Mouse (Mus musculus) adrenal gland, postnatal 36 days (tissue): ENCODE data around the gene Gm37419. TPM values are rescaled to one million over a fixed set of nuclear protein-coding genes. Genes with fewer than 3 reads are reported as not detected.

ENCODE experiments used
- DNase-seq, 2 experiments: peaks; one replicate each; pipeline ENCODE4 v3.0.0; 2021; ENCODE audit warnings: mixed read lengths in 1 of 2
- total RNA-seq, 2 experiments: library from RNA; stranded (reverse); gene quantifications; 2 replicates each; pipeline ENCODE4 v1.2.3; 2021

Gm37419 gene
- total RNA-seq, 2 experiments from 2014 or later: not detected

DNA sequence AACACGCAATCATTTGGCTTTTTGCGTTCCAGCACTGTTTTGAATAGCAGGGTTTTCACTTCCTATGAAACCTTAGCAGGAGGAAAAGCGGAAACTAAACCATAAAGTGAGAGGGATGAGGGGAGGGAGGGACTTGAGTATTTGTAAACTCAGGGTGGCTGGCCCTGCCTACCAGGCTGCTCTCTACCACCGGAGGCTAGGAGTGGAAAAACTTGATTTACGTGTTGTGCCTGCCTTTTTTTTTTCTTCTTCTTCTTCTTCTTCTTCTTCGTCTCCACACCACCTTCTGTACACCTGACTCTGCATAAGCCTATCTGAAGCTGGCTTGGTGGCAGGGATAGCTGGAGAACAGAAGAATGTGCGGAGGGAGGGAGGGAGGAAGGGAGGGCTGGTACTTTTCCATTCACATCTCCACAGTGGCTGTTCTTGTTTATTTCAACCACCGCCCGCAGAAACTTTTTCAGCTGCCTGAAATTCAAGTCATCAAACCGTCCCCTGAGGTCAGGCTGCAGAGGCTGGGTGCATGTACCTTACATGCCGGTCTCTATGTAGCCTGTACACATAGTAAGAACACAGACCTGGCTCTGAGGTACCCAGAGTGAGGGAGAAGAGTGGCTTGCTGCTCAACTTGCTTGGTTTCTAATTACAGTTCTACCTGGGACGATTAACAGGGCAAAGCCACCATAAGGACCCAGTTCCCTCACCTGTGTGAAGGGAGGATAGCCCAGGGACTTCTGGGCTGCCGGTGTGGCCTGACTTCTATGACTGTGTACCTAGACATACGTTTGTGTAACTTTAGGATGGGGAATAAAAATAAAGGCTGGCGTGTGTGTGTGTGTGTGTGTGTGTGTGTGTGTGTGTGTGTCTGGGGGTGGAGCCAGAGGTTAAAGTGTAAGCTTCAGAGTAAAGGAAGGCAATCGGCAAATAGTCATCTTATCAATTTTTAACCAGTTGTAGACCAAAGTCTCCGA is 5.4 kb downstream of the Gm37419 start:
- peak in 1 of 2 experiments; percentile 54 for DNase-seq

DNA sequence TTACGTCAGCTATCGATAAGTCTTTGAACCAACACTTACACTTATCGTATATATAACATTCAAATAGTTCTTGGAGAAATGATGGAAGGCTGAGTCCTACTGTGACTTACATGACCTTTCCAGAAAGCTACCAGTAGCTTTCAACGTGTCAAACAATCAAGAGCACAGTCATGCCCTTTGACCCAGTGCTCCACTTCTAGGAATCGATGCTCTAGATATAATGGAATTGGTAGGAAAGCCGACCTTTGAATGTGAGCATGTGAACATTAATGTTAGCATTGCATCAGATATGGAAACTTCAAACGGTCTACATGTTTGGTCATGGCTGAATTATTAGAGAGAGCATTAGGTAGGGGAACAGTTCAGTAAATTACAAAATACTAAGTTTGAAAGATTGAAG is 8.1 kb downstream of the Gm37419 start:
- no peak for DNase-seq

DNA sequence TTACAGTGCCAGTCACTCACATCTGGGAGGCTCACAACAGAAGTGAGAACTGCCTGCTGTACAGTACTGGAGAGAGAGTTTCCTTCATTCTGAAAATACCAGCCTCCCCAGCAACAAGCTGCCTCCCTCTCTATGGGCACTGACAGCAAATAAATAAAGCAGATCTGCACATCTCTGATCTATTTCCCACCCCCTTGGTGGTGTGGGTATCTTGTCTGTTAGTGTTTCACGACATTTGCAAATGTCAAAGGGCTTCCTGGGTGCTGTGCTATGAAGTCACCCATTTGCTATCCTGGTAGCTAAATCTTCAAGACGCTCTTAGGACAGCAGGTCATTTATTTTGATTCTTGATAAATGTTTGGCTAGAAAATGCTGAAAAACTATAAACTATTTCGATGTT is 8.9 kb downstream of the Gm37419 start:
- no peak for DNase-seq

DNA sequence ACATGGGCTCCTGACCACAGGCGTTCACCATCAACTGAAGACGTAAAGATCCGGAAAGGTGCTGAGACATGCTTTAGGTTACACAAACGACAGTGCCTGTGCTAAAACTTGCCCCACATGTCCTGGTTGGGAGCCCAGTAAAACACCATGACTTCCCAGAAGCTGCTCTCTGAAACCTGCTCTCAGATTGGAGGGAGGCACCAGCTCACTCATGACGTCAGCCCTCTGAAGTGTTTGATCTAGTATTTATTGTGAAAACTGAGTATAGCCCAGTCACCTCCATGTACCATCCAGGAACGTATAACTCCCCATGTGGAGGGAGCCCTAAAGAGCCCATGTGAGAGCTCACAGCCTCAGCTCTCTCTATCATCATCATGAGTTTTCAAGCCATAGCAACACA is 9.6 kb downstream of the Gm37419 start:
- no peak for DNase-seq

DNA sequence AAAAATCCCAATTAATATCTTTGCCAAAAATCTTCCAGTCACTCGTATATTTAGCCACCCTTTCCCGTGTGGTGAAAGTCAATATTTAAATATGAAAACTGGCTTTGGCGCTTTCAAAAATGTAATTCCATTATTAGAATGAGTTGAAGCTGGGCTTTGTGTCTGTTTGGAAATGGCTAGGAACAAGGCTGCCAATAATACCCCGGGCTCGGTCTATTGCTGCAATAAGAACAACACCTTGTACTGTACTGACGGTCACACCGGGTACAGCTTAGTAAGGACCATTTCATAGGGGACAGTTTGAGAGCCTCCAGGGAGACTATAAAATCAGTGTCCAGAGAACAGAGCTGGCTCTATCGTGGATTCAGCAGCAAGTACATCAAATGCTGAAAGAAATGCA is 17.6 kb downstream of the Gm37419 start:
- no peak for DNase-seq

DNA sequence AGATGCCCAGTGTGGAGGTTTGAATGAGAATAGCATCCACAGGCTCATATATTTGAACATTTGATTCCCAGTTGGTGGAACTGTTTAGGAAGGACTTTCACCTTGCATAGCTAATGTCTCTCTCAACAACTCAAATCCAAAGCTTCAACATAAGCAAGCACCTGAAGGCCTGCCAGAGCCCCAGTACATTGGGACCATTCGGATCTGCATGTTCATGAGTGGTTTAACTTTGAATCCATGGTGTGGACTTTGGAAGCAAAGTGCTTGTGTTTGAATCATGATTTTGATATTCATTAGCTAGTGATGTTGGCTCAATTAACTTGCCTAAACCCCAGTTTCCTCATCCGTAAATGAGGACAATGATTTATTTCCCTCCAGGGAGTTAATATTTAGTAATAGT is 21.6 kb downstream of the Gm37419 start:
- no peak for DNase-seq

DNA sequence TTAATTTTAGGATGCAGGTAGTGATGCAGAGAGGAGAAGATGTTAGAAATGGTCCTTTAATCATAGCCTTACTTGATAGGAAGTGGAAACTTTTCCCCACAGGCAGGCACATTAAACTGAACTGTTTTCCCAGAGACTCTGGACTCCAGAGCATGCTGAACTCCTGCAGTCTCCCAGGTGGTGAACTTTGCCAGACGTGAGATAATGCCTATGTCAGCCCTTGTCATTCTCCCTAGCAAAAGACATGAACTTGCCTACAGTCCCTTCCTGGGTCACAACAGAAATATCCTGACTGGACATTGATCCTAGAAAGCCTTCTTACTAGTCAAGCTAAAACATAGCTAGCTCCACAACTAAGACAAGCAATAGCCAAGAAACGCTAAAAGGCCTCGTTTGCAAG is 23.0 kb downstream of the Gm37419 start:
- DNase-seq: no peak

DNA sequence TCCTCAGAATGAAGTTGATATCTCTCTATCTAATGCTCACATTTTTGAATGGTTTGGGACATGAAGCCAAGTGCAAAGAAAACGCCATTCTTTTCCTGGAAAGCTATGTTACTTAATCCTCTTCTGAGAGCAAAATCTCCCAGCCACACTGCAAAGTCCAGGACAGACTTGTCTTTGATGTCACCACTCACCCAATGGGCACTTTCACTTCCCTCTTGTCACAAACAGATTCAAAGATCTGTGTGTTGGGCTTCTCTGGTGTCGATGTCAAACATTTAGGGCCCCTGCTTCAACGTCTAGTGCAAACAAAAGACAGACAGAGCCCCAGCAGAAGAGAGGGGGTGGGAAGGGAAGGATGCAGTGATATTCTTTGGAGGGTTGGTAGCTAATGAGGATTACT is 23.8 kb downstream of the Gm37419 start:
- no peak for DNase-seq

DNA sequence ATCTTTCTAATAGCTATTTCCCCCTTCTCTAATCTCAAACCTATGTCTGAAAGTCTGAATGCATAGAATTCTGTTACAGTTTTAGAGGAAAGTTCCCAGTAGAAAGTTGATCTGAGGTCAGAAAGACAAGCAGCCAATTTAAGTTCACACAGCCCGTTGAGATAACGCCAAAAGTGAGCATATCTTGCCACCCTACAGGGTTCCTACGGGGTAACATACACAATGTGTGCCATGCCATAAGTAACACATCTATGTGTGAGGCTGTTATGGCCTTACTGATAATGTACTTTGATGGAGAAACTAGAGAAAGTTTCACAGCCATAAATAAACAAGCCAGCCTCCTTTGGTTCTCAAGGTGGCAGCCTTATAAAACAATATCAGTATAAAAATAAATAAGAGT is 26.1 kb downstream of the Gm37419 start:
- no peak for DNase-seq

DNA sequence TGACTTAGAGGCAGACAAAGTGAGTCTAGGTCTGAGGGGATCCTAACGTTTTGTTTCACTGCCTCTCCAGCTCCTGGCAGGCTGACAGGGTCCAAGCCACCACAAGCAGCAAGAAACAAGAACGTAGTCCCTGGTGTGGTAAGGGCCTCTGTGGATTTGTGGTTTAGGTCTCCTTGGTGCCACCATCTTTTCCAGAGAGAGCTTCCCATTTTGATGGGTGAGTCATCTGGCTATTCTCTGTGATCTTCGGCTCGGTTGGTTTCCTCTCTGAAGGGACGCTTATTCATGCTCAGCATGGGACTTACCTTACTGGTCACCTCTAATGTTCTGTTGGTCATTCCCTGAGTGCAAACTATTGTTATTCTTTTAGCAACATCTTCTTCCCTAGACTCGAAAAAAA is 28.0 kb downstream of the Gm37419 start:
- DNase-seq: no peak

DNA sequence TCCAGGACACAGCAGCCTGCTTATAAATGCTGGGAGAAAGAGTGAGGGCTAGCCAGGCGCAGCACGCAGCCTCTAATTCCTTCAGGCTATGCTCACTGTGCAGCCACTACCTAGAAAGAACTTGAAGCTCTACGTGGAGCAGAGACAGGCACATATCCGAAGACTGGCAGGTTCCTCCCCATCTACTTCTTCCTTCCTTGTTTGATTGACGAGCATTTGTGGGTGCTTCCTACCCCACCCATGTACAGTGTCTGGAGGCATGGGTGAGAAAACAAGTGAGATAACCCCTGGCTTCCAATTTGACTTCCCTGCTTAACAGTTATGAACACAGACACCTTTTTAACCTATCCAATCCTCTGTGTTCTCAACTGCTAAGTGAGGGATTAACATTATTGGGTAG is 28.5 kb downstream of the Gm37419 start:
- DNase-seq: no peak

DNA sequence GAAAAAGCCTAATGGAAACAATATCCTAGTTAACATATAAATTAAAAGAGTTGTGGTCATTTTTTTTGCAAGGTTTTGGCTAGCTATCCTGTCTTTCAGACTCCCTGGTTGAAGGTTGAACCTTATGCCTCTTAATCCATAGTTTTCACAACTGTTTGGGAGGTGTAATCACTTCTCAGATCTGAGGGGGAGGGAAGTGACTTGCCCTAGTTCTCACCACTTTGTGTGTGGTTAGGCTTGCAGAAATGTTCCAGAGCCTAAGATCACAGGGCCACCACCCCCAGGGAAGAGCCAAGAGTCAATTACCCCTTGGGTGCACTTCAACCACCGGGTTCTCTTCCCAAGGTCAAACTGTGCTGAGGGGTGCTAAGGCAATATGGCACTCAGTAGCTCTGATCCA is 33.4 kb downstream of the Gm37419 start:
- DNase-seq: no peak

DNA sequence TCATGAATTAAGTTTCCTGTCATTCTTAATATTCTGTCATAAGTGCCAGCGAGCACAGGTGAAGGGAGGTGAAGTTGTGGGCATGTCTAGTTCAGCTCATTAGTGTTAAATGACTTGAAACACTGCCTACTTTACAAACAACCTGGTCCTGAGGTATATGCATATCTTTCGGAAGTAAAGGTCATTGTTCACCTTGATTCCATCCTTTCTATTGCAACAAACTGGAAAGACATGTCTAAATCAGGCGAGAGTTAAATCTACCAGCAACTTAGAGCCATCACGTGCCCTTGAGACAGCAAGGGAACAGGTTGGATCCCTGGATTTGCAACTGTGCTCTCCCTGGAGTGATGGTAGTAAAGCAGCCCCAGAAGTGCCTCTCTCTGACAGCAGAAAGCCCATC is 34.3 kb downstream of the Gm37419 start:
- DNase-seq: no peak

DNA sequence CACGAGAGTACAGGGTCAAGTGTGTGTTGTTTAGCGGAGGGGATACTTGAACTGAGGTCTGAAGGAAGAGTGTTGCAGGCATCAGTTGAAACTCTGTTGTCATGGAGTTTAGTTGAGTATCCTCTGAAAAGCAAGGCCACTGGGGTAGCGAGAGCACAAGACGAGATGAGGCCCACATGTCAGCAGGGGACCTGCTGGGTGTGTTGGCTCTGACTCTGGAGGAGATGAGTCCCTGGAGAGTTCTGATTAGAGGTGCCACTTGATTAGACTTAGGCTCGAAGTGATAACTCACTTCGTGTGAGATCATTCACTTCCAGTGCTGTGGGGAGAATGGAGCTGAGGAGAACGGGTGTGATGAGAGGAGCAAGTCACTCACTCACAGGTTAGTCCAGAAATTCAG is 37.2 kb downstream of the Gm37419 start:
- DNase-seq: no peak

DNA sequence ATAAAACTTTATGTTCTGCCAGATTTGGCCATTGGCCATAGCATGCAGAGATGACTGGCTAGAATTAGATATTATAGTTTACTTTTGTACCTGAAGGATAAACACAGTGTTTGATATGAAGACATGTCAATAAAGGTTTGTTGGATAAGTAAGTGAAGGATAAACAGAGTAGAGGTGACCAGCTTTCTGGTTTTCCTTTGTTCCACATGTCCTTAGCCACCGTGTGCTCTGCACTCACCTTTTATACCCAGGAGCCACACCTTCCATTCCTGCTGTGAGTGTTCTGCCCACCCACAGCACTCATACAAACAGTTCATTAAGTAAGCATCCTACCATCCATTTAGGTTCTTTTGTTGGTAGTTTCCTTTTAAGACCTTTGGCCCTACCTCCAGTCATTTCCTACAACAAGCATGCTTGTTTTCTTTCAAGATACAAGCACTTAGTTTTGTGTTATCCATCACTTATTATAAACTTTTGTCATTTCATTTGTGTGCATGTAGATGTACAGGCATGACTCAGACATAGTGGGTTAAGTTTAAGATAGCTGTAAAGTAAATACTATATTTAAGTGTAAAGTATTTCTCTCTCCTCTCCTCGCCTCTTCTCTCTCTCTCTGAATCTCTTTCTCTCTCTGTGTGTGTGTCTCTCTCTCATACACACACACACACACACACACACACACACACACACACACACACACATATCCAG is 41.8 kb downstream of the Gm37419 start:
- no peak for DNase-seq

DNA sequence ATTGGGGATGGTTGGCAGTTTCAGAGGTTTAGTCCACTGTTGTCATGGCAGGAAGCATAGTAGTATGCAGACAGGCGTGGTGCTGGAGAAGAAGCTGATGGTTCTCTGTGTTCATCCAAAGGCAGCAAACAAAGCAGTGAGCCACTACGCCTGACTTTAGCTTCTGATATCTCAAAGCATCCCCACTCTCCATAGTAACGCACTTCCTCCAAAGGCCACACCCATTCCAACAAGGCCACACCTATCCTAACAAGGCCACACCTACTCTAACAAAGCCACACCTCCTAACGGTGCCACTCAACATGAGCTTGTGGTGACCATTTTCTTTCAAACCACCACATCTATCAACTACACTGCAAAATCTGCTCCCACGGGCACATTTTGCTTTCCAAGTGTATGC is 45.0 kb downstream of the Gm37419 start:
- no peak for DNase-seq

DNA sequence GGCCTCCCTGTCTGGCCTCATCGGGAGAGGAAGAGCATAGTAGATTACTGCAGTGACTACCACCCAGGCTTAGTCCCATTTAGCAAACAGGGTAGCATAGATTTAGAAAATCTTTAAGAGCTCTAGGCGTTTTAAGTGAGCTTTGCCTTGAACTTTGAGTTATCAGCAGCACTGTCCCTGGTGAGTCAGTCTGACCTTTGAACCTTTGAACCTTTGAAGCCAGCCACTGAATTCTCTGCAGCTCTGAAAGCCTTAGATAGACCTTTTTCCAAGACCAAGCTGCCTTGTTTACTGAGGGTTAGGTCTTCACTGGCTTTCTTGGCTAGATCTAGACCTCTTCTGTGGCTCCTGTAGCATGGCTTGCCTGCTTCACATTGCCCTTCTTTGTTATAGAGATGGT is 46.2 kb downstream of the Gm37419 start:
- peak; percentile 31 to 33 for DNase-seq

DNA sequence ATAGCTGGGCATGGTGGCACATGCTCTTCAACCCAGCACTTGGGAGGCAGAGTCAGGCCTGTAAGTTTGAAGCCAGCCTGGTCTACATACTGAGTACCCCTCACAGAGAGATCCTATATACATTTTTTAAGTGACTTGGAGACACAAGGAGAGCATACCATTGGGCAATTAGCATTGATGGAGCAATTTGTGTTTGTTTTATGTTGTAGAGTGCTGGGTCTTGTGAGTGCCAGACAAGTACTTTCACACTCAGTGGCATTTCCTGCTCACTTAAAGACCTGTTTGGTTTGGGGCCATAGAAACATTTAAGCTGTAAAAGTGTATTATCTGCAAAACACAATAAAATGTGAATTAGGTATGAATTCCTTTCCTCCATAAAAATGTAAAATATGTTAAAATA is 47.5 kb downstream of the Gm37419 start:
- DNase-seq: no peak

DNA sequence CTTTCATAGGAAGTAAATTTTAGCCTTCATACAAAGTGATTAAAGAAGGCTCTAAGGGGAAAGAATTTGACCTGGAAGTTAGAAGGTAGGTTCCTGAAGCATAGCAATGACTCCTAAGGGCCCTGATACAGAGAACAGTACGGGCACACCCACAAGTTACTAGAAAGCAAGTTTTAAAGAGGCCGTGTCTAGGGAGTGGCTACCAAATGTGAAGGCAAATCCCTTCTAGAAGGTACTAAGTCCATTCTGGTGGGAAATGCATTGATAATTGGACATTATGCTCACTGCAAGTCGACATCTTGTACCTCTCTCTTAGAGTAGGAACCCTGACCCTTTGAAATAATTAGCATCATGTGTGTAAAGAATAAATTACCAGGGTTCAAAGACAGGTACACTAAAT is 48.1 kb downstream of the Gm37419 start:
- no peak for DNase-seq
